Mouse (Mus musculus) embryonic stem cell, embryonic (primary cell): ENCODE results near the gene Sdha.

ENCODE experiments used
- CTCF ChIA-PET, 4 experiments: fragments of 300-600 bp in 2 of 4; fragments of 350-600 bp in 2 of 4; sonication (Branson Sonifier 250); formaldehyde crosslinking; loops; one replicate each; lab custom pipeline; 2022; ENCODE audit warnings: inconsistent platforms in 2 of 4; lab: Charles Lee
- POLR2A ChIA-PET, 4 experiments: fragments of 300-600 bp in 2 of 4; fragments of 350-600 bp in 2 of 4; sonication (Branson Sonifier 250); formaldehyde crosslinking; loops; one replicate each; lab custom pipeline; 2022; ENCODE audit warnings: antibody characterized with exemption in 4 of 4, inconsistent platforms in 1 of 4; lab: Charles Lee

The Sdha gene

GRCm38 (mm10) chr13:74349566-74350434 is at the start of gene Sdha, which contains the start of gene Ccdc127:
TSS of gene Sdha (minus strand) at chr13:74350280.
TSS of gene Ccdc127 (plus strand) at chr13:74350309.
- POLR2A ChIA-PET = interaction anchor here in 3 of 4 experiments (0.6 to 4.4 kb wide), 39 partner anchors 8 to 1629 kb away, joined by 3 to 32 read pairs (median 4); partner anchors contain the start of genes Ftl1-ps1 (in 3 of the 3), Pdcd6 (in 3 of the 3), Brd9 (in 2 of the 3) and Trip13 (in 2 of the 3)
- CTCF ChIA-PET = interaction anchor here in 2 of 4 experiments (0.6 to 1.9 kb wide), 3 partner anchors 9 to 18 kb away, joined by 4 to 9 read pairs (median 7); no protein-coding TSS in a partner anchor

GRCm38 (mm10) chr13:74399298-74399839 is 49.3 kb upstream of the Sdha start, which contains the start of gene Ftl1-ps1:
TSS of gene Ftl1-ps1 (plus strand) at chr13:74399694.
- ChIA-PET CTCF (interaction anchor here in 3 of 4 experiments (0.8 to 1.4 kb wide), 4 partner anchors 9 to 32 kb away, joined by 3 to 8 read pairs (median 4); partner anchors contain the start of gene Zfp72 (in 3 of the 3)), POLR2A (interaction anchor here (0.6 to 2.2 kb wide), 40 partner anchors 9 to 1618 kb away, joined by 3 to 24 read pairs (median 4); partner anchors contain the start of genes Zfp72 (in 4 of the 4), Zfp825 (in 3 of the 4), Ccdc127 (in 2 of the 4) and Pdcd6 (in 2 of the 4))

- ChIA-PET POLR2A (interaction anchor here (0.9 to 3.4 kb wide), 21 partner anchors 8 to 200 kb away, joined by 3 to 24 read pairs (median 4); partner anchors contain the start of genes Ftl1-ps1 (in 3 of the 4), Zfp825 (in 2 of the 4), Ccdc127 (in 1 of the 4) and Lrrc14b (in 1 of the 4)), CTCF (interaction anchor here in 3 of 4 experiments (1.0 to 1.9 kb wide), 3 partner anchors 8 to 9 kb away, joined by 3 to 8 read pairs (median 4); partner anchors contain the start of gene Ftl1-ps1 (in 3 of the 3))
These were observed 41.1 kb upstream of the Sdha start for GRCm38 (mm10) chr13:74391156-74391555.

- ChIA-PET POLR2A (interaction anchor here (0.9 to 3.4 kb wide), 21 partner anchors 8 to 417 kb away, joined by 3 to 24 read pairs (median 5); partner anchors contain the start of genes Ftl1-ps1 (in 3 of the 4), Zfp825 (in 2 of the 4), Ccdc127 (in 1 of the 4) and Lrrc14b (in 1 of the 4)), CTCF (interaction anchor here (0.6 to 1.9 kb wide), 8 partner anchors 9 to 406 kb away, joined by 3 to 12 read pairs (median 4); partner anchors contain the start of gene Ftl1-ps1 (in 3 of the 4))
These were observed 40.4 kb upstream of the Sdha start, which contains the start of gene Zfp72 for GRCm38 (mm10) chr13:74390371-74390990. TSS of gene Zfp72 (minus strand) at chr13:74390836.

DNA sequence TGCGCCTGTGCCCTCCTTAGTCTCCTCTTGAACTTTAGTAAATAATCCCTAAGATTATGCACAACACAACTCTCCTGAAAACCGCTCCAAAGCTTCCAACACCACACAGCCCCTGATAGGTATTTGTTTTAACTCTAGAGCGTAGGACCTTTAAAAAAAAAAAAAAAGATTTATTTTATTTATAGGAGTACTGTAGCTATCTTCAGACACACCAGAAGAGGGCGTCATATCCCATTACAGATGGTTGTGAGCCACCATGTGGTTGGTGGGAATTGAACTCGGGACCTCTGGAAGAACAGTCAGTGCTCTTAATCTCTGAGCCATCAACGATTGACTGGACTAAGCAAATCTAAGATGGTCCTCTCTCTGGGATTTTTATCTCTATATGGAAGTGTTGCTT is 39.6 kb upstream of the Sdha start:
- POLR2A ChIA-PET = interaction anchor here in 3 of 4 experiments (1.0 to 3.4 kb wide), 12 partner anchors 8 to 418 kb away, joined by 3 to 24 read pairs (median 6); partner anchors contain the start of genes Ftl1-ps1 (in 3 of the 3), Ccdc127 (in 1 of the 3), Lrrc14b (in 1 of the 3) and Sdha (in 1 of the 3)
- CTCF ChIA-PET = interaction anchor here in 2 of 4 experiments (0.6 to 1.9 kb wide), 6 partner anchors 9 to 41 kb away, joined by 3 to 8 read pairs (median 4); partner anchors contain the start of gene Ftl1-ps1 (in 2 of the 2)

DNA sequence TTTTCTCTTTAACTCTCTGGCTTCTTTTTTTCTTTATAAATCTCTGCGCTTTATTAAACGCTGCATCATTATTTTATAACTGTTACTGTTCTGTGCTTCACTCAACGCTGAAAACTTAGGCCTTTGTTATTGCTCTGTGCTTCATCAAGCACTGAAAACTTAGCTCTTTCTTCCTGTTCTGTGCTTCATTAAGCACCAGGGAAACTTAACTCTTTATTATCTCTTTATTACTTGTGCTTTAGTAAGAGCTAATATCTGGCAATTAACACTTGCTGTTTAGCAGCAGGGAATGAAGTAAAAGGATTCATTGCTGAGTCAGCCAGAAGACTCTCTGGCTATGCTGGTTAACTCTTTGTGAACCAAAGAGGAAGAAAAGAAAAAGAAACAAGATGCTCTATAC is 32.2 kb upstream of the Sdha start:
- POLR2A ChIA-PET = interaction anchor here in 1 of 4 experiments (0.7 to 2.8 kb wide), 4 partner anchors 8 to 66 kb away, joined by 3 to 9 read pairs (median 4); partner anchors contain the start of genes Ccdc127, Ftl1-ps1, Pdcd6 and Sdha

DNA sequence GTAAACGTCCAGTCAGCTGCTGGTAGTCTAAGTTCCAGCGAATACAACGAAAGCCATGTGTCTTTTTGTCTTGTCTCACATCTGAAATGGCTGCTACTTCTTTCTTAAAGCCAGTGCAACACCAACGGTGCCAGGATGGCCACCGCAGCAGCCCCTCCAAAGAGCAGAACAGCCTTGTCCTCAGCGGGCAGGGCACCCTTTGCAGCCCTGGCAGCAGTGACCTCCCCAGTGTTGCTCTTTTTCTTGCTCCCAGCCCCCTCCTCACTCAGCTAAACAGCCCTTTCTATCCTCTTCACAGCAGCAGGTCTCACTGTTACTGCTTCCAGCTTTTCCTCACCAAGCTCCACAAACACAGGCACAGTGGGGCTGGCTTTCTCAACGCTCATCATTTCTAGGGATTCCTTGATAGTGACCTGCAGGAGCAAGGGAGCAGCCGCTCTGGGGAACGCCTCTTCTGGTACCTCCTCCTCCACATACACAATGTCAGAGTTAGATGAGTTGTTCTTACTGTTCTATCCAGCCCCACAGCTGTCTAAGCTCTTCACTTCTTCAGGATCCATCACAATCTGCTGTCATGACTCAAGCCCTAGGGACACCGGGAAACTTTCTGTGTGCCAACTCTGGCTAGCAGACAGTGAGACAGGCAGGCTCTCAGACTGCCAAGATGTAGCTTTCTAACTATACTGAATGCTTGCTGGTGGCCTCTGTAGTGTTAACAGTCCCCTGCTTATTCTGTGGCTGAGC is 31.6 kb upstream of the Sdha start:
- CTCF ChIA-PET = interaction anchor here in 1 of 4 experiments (0.7 kb wide), 1 partner anchor 190 kb away, joined by 3 read pairs; no protein-coding TSS in a partner anchor
- POLR2A ChIA-PET = interaction anchor here in 1 of 4 experiments (1.1 to 2.8 kb wide), 2 partner anchors 9 to 65 kb away, joined by 5 to 9 read pairs; partner anchors contain the start of genes Pdcd6 and Zfp72

More for the DNA sequence above, 32.2 kb upstream of the Sdha start:
- CTCF ChIA-PET = interaction anchor here in 1 of 4 experiments (0.7 kb wide), 1 partner anchor 189 kb away, joined by 3 read pairs; no protein-coding TSS in a partner anchor

DNA sequence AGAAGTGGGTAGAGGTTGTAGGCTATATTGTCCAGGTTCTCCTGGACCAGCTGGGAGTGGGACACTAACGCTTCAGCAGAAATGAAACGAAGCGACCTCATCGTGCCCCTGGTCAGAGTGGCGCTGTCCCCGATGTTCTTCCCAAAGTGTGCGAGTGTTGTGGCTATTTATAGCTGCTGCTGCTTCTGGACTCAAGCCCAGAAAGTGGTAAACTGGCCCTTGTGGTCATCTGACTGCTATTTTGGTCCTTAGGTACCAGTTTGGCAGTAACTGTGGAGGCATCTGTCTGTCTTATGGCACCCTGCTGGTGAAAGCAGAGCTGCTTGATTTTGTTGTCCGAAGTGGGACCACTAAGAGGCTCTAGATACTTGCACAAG is 13.8 kb upstream of the Sdha start, which contains the start of gene Lrrc14b:
Gene Lrrc14b (minus strand): TSS at position 147 of the 377 bp plus-strand sequence.
- ChIA-PET POLR2A (interaction anchor here in 3 of 4 experiments (1.0 to 6.0 kb wide), 8 partner anchors 9 to 159 kb away, joined by 3 to 31 read pairs (median 4); partner anchors contain the start of genes Ccdc127 (in 1 of the 3), Pdcd6 (in 1 of the 3), Sdha (in 1 of the 3) and Zfp72 (in 1 of the 3)), CTCF (no interaction called here)

GRCm38 (mm10) chr13:74363176-74363858 is 13.2 kb upstream of the Sdha start:
- CTCF ChIA-PET = no interaction called here
- POLR2A ChIA-PET = interaction anchor here (0.7 to 6.0 kb wide), 10 partner anchors 9 to 130 kb away, joined by 3 to 31 read pairs (median 3); partner anchors contain the start of genes Ccdc127 (in 2 of the 4), Sdha (in 2 of the 4), Pdcd6 (in 1 of the 4) and Zfp72 (in 1 of the 4)

GRCm38 (mm10) chr13:74362218-74362617 is 12.1 kb upstream of the Sdha start:
- ChIA-PET CTCF (no interaction called here), POLR2A (interaction anchor here in 3 of 4 experiments (0.7 to 6.0 kb wide), 8 partner anchors 8 to 45 kb away, joined by 3 to 31 read pairs (median 4); partner anchors contain the start of genes Ccdc127 (in 3 of the 3), Sdha (in 3 of the 3) and Pdcd6 (in 1 of the 3))

GRCm38 (mm10) chr13:74356491-74356890 is 6.4 kb upstream of the Sdha start:
- POLR2A ChIA-PET = interaction anchor here in 3 of 4 experiments (0.6 to 1.7 kb wide), 7 partner anchors 8 to 1987 kb away, joined by 3 to 6 read pairs (median 4); partner anchors contain the start of gene Pdcd6 (in 1 of the 3)
- CTCF ChIA-PET = no interaction called here

- ChIA-PET POLR2A (interaction anchor here in 3 of 4 experiments (0.6 to 4.4 kb wide), 37 partner anchors 8 to 1629 kb away, joined by 3 to 32 read pairs (median 4); partner anchors contain the start of genes Ftl1-ps1 (in 2 of the 3), Pdcd6 (in 2 of the 3), Zfp825 (in 2 of the 3) and Brd9 (in 1 of the 3)), CTCF (interaction anchor here in 2 of 4 experiments (0.6 to 1.9 kb wide), 3 partner anchors 9 to 17 kb away, joined by 4 to 9 read pairs (median 7); no protein-coding TSS in a partner anchor)
These were observed 391 bp upstream of the Sdha start for GRCm38 (mm10) chr13:74350435-74350906.

DNA sequence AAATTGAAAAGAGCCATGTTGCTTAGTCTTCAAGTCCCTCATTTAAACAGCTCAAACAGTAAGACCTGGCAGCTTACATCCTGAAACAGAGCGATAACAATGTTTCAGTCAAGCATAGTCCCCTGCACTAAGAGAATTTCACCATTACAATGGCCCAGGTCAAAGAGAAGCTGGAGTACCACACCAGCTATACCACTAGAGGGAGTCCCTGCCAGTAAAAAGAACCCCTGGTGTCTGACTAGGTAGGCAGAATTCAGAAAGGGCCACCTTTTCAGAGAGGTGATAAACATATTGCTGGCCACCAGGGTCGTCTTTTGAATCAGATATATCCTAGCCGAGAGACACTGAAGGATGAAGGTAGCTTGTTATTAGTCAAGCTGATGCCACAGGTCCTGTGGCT is 9.0 kb downstream of the Sdha start:
- CTCF ChIA-PET = interaction anchor here (0.6 to 2.2 kb wide), 25 partner anchors 9 to 879 kb away, joined by 3 to 10 read pairs (median 3); partner anchors contain the start of genes Ccdc127 (in 2 of the 4), Pdcd6 (in 2 of the 4), Sdha (in 2 of the 4) and Ahrr (in 1 of the 4)
- POLR2A ChIA-PET = interaction anchor here (0.5 to 4.8 kb wide), 14 partner anchors 8 to 712 kb away, joined by 3 to 22 read pairs (median 4); partner anchors contain the start of genes Pdcd6 (in 3 of the 4), Ccdc127 (in 2 of the 4) and Sdha (in 2 of the 4)

- ChIA-PET CTCF (no interaction called here), POLR2A (interaction anchor here in 1 of 4 experiments (1.9 to 2.9 kb wide), 2 partner anchors 10 to 12 kb away, joined by 4 to 22 read pairs; partner anchors contain the start of gene Pdcd6)
These were observed 20.8 kb downstream of the Sdha start for GRCm38 (mm10) chr13:74329321-74329720.
